Mouse (Mus musculus) liver, embryonic 11.5 days (tissue): ENCODE data around the gene Morn1. TPM values are rescaled to one million over a fixed set of nuclear protein-coding genes. Genes with fewer than 3 reads are reported as not detected.

Source experiments
- ATAC-seq: fragments of 200-750 bp; cut with Nextera tagmentation; replicated peaks from 2 replicates; pipeline ENCODE4 v1.8.0; 2017; ENCODE audit warnings: moderate number of reproducible peaks, mild to moderate bottlenecking, moderate TSS enrichment, moderate library complexity; ENCODE audit not compliant: low FRiP score
- DNase-seq: peaks from one replicate; pipeline ENCODE4 v3.0.0-alpha.2; 2017; ENCODE audit warnings: low spot score
- H3K27ac ChIP-seq: fragments of 300-500 bp; sonication (generic); 2 replicates; pipeline ENCODE4 v1.5.1; 2014; ENCODE audit warnings: mild to moderate bottlenecking, low read depth, low read length, control low read depth
- H3K27me3 ChIP-seq: fragments of 300-500 bp; sonication (generic); replicated peaks from 2 replicates; pipeline ENCODE4 v1.6.1; 2014; ENCODE audit warnings: low read length, mixed read lengths; ENCODE audit not compliant: control insufficient read depth, insufficient read depth
- H3K36me3 ChIP-seq: fragments of 300-500 bp; sonication (generic); 2 replicates; pipeline ENCODE4 v1.6.1; 2014; ENCODE audit warnings: mild to moderate bottlenecking, low read length, moderate library complexity, mixed read lengths; ENCODE audit not compliant: control insufficient read depth, insufficient read depth
- H3K4me1 ChIP-seq: fragments of 300-500 bp; sonication (generic); replicated peaks from 2 replicates; pipeline ENCODE4 v1.6.1; 2014; ENCODE audit warnings: low read length, mixed read lengths; ENCODE audit not compliant: control insufficient read depth, insufficient read depth
- H3K4me2 ChIP-seq: fragments of 300-500 bp; sonication (generic); 2 replicates; pipeline ENCODE4 v1.6.1; 2014; ENCODE audit warnings: mild to moderate bottlenecking, control low read depth, moderate library complexity
- H3K4me3 ChIP-seq: fragments of 300-500 bp; sonication (generic); 2 replicates; pipeline ENCODE4 v1.5.1; 2014; ENCODE audit warnings: low read depth, low read length, control low read depth
- H3K9ac ChIP-seq: fragments of 300-500 bp; sonication (generic); 2 replicates; pipeline ENCODE4 v1.6.1; 2014; ENCODE audit warnings: low read depth, low read length, control low read depth
- H3K9me3 ChIP-seq: fragments of 300-500 bp; sonication (generic); 2 replicates; pipeline ENCODE4 v1.6.1; 2016; ENCODE audit warnings: low read length, inconsistent platforms, mixed read lengths; ENCODE audit not compliant: control insufficient read depth
- WGBS: fragments of 180-500 bp; shearing (Covaris S2); extraction: QIAGEN DNeasy Blood & Tissue Kit; methylation state at CpG from one replicate; pipeline ENCODE4 v1.1.7; 2014; 5-methylcytosine and 5-hydroxymethylcytosine counted together
- polyA plus RNA-seq: library from polyadenylated mRNA; unstranded; fragments of >200 nt; fragmentation: Nextera tagmentation; extraction: Ambion mirVana; gene quantifications from 2 replicates; pipeline ENCODE4 v1.2.1, GENCODE M21; 2014

Gene Morn1
- polyA plus RNA-seq, 1 experiment from 2014 or later = 3.5 TPM

- DNase-seq (peak; percentile 50), ATAC-seq (peak; percentile 21)
- Histone ChIP-seq H3K36me3 (peaks cover 16% of the 10 kb centered on the region), H3K27ac (peak overlapping the region; percentile 95), H3K9ac (peak overlapping the region; percentile 92), H3K27me3 (no peaks in the 10 kb centered on the region), H3K4me2 (peak overlapping the region; percentile 80), H3K4me1 (peaks cover 25% of the 10 kb centered on the region), H3K9me3 (no peaks in the 10 kb centered on the region), H3K4me3 (peak overlapping the region; percentile 96)
- WGBS = 5% methylated on average over 35 of the region's 35 CpGs
Measured at GRCm38 (mm10) chr4:155085206-155086107, 920 bp upstream of the Morn1 start.

- no peak overlapping the region for H3K4me2 ChIP-seq
- H3K27ac ChIP-seq = no peak overlapping the region
- ATAC-seq (no peak), DNase-seq (no peak)
- no peaks in the 10 kb centered on the region for H3K27me3 ChIP-seq
- H3K9ac ChIP-seq = no peak overlapping the region
- H3K9me3 ChIP-seq = no peaks in the 10 kb centered on the region
- WGBS = 87% methylated on average over 5 of the region's 5 CpGs
- no peak overlapping the region for H3K4me3 ChIP-seq
- H3K4me1 ChIP-seq = peaks cover 16% of the 10 kb centered on the region
- peaks cover 9% of the 10 kb centered on the region; the same call in 1 of the 2 replicates for H3K36me3 ChIP-seq
Measured at GRCm38 (mm10) chr4:155089241-155089640, 2.9 kb downstream of the Morn1 start.

GRCm38 (mm10) chr4:155090147-155090546 is 3.8 kb downstream of the Morn1 start:
- no peak overlapping the region for H3K9ac ChIP-seq
- no peak overlapping the region for H3K4me2 ChIP-seq
- WGBS = 88% methylated on average over 4 of the region's 4 CpGs
- H3K27me3 ChIP-seq = no peaks in the 10 kb centered on the region
- H3K36me3 ChIP-seq = peaks cover 8% of the 10 kb centered on the region; the same call in 1 of the 2 replicates
- H3K4me1 ChIP-seq = peaks cover 8% of the 10 kb centered on the region
- H3K27ac ChIP-seq = no peak overlapping the region
- H3K4me3 ChIP-seq = no peak overlapping the region
- ATAC-seq (no peak), DNase-seq (no peak)
- H3K9me3 ChIP-seq = no peaks in the 10 kb centered on the region

GRCm38 (mm10) chr4:155090688-155091449 is 4.5 kb downstream of the Morn1 start:
- Histone ChIP-seq H3K36me3 (peaks cover 8% of the 10 kb centered on the region; the same call in 1 of the 2 replicates), H3K4me1 (peaks cover 7% of the 10 kb centered on the region), H3K4me3 (no peak overlapping the region), H3K9ac (no peak overlapping the region), H3K27ac (no peak overlapping the region), H3K4me2 (no peak overlapping the region), H3K9me3 (no peaks in the 10 kb centered on the region), H3K27me3 (no peaks in the 10 kb centered on the region)
- no peak for ATAC-seq
- DNase-seq = no peak
- WGBS = 88% methylated on average over 13 of the region's 13 CpGs

GRCm38 (mm10) chr4:155092718-155093430 is 6.5 kb downstream of the Morn1 start:
- H3K4me3 ChIP-seq = no peak overlapping the region
- H3K36me3 ChIP-seq = peaks cover 8% of the 10 kb centered on the region; the same call in 1 of the 2 replicates
- no peaks in the 10 kb centered on the region for H3K9me3 ChIP-seq
- no peaks in the 10 kb centered on the region for H3K4me1 ChIP-seq
- DNase-seq (no peak), ATAC-seq (no peak)
- no peak overlapping the region for H3K27ac ChIP-seq
- H3K9ac ChIP-seq = no peak overlapping the region
- 92% methylated on average over 19 of the region's 19 CpGs for WGBS
- no peaks in the 10 kb centered on the region; the same call in 1 of the 2 replicates for H3K27me3 ChIP-seq
- no peak overlapping the region for H3K4me2 ChIP-seq

GRCm38 (mm10) chr4:155093431-155094149 is 7.2 kb downstream of the Morn1 start:
- Histone ChIP-seq H3K9ac (no peak overlapping the region), H3K4me2 (no peak overlapping the region)
- WGBS = 78% methylated on average over 7 of the region's 7 CpGs

GRCm38 (mm10) chr4:155094565-155094964 is 8.2 kb downstream of the Morn1 start:
- no peak overlapping the region for H3K4me2 ChIP-seq
- H3K36me3 ChIP-seq = peaks cover 8% of the 10 kb centered on the region; the same call in 1 of the 2 replicates
- peak; percentile 66 for DNase-seq
- ATAC-seq = peak; percentile 68; the same call in 1 of the 2 replicates
- H3K9me3 ChIP-seq = no peaks in the 10 kb centered on the region
- H3K9ac ChIP-seq = no peak overlapping the region
- no peak overlapping the region for H3K4me3 ChIP-seq
- H3K4me1 ChIP-seq = no peaks in the 10 kb centered on the region
- H3K27ac ChIP-seq = no peak overlapping the region
- H3K27me3 ChIP-seq = no peaks in the 10 kb centered on the region; the same call in 1 of the 2 replicates
- 67% methylated on average over 3 of the region's 3 CpGs for WGBS

More at GRCm38 (mm10) chr4:155093431-155094149, 7.2 kb downstream of the Morn1 start:
- DNase-seq (no peak), ATAC-seq (no peak)
- Histone ChIP-seq H3K4me1 (no peaks in the 10 kb centered on the region), H3K27me3 (no peaks in the 10 kb centered on the region; the same call in 1 of the 2 replicates), H3K4me3 (no peak overlapping the region), H3K9me3 (no peaks in the 10 kb centered on the region), H3K27ac (no peak overlapping the region), H3K36me3 (peaks cover 8% of the 10 kb centered on the region; the same call in 1 of the 2 replicates)
